Mouse (Mus musculus) gastrocnemius, adult 18-20 months (tissue): ENCODE measurements around the gene Polr3gl. TPM values are rescaled to one million over a fixed set of nuclear protein-coding genes. Genes with fewer than 3 reads are reported as not detected.

Experiments used
- DNase-seq: peaks from one replicate; pipeline ENCODE4 v3.0.0; 2021; ENCODE audit warnings: low spot score
- total RNA-seq, 2 experiments: library from RNA; stranded (reverse); gene quantifications; 2 replicates each; pipeline ENCODE4 v1.2.3; 2021

The Polr3gl gene
- total RNA-seq, 2 experiments from 2014 or later, result 44.0 to 56.1 TPM

DNA sequence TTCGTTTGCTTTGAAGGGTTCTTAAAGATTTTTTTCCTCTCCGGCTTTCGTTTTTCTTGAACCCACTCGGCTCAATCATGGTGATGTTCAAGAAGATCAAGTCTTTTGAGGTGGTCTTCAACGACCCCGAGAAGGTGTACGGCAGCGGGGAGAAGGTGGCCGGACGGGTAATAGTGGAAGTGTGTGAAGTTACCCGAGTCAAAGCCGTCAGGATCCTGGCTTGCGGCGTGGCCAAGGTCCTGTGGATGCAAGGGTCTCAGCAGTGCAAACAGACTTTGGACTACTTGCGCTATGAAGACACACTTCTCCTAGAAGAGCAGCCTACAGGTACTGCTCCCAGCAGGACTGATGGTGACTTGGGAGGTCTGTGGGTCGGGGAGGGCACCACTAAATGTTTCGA lies 35.8 kb downstream of the Polr3gl start:
- no peak for DNase-seq

DNA sequence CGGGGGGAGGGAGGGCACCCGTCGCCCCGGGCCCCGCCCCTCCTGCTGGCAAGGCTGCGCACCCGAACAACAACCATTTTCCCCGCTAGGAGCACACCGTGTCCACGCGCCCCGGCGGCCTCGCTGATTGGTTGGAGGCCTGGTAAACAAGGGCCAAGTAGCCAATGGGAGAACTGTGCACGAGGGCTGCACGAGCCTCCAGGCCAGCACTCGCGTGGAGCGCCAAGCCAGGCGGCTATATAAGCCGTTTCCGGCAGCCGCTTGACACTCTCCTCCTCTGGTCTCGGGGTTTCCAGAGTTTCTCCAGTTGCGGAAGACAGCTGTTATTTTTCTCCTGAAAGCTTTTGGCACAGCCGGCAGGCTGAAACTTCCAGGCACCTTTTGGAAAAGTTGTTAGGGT lies 36.3 kb downstream of the Polr3gl start, which contains the start of gene Txnip:
Gene Txnip (plus strand): TSS at position 264 of the 400 bp plus-strand sequence.
- DNase-seq, result peak; percentile 100

DNA sequence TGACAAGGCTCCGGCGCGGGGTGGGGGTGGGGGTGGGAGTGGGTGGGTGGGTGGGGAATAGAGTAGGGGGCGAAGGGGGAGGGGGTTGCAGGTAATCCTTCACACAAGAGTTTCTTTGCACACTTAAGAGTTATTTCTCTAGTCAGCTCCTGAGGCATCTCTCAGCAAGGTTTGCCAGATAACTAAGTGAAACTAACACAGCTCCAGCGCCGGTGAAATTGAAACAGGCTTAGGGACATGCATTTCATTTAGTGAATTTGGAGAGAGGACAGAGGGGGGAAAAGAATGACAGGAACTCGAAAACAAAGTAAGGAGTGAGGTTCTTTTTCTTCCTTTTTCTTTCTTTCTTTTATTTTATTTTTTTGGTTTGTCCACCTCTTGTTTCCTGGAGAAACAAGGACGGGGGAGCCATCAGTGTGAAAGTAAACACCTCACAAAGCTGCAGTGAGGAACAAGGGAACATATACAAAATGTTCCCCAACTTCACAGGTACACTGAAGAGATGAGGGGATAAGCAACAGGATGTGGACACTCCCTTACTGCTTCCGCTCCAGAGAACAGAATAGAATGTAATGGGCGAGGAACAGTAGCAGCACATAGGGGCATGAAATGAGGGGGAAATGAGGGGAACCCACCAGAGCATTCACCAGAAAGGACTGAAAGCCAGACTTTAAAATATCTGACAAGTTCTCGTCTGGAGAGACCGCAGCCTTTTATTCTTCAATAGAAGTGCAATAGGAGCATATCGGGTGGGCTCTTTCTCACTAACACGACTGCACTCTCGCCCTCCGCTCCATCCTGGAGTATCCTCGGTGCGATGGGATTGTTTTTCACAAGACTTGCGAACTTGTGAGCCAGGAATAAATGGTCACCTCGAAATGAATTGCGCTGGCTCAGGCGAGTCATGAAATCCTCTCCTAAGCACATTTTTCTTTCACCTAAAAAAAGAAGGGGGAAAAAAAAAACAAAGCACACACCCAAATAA lies 37.0 kb downstream of the Polr3gl start:
- DNase-seq, result peak; percentile 47

DNA sequence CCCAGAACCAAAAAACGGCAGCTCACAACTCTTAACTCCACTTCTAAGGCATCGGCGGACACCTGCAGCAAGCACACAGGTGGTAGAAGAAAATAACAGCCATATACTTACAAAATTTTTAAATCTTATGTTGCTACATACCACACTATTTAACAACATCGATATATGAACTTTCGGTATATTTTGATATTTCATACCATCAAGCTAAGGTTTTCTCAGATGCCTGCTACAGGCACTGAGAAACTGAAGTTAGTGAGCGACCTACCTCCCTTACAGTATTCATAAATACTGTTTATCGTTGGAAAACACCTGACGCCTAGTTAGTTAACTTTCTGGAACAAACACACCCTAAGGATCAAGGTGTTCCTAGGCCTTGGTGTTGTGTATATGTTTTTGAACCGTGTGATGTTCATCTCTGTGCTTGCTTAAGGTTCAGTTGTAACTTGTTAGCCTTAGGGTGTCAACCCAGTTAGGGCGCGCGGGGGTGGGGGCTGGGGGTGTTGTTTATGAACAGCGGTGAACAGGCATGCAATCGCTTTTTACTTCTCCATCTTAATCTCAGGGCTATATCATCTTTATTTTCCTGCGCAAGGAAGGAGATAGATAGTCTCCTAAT lies 37.9 kb downstream of the Polr3gl start:
- DNase-seq, result no peak

DNA sequence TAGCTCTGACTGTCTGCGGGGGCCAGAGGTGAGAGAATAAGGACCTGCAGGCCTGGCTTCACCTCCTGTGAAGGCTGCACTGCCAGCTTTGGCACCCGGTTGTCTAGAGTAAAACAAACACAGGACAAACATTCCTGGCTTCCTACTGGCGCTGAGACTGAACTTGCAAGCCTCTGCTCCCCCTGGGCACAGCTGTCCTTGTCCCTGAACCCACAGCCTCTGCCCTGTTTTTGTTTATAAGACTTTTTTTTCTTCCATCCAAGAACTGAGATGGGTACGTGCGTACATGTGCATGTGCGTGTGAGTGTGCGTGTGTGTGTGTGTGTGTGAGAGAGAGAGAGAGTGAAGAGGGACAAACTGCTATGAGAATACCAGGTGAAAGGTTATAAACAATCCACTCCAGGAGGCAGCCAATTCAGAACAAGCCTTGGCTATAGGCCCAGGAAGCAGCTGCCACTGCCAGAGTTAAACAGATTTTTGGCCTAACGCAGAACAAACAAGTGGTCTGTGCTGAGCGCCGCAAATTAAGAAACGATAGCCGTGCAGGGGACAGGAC lies 38.9 kb downstream of the Polr3gl start:
- peak; percentile 90 for DNase-seq

DNA sequence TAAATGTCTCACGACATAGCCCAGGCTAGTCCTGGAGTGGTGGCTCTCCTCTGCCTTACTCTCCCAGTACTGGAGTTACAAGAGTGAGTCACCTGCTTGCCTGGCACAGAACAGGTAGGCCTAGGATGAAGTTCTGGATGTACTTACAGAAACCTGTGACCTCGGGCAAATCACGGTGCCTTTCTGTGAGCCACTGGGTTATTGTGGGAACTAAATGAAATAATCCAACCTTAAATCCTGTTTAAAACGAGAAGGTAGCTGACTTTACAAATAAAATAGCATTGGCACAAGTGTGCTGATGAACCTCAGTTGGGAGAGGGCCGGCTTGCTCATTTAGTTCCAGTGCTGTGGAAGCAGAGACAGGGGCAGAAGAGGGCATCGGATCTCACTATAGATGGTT lies 39.7 kb downstream of the Polr3gl start:
- DNase-seq, result no peak

DNA sequence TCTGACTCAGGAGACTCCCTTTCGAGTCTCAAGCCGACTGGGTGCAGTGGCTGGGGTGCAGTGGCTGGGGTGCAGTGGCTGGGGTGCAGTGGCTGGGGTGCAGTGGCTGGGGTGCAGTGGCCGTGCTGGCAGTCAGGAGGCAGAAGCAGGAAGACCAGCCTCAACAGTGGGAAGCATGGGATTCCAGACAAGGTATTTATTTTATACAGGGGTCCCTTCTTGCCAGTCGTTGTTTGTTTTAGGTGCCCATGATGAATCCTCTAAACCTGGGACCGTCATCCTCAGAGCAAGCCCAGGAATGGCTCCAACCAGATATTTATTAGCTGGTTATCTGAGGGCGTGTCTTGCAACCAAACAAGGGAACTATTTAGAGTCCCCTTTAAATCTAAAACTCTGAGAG lies 40.4 kb downstream of the Polr3gl start:
- DNase-seq, result no peak

DNA sequence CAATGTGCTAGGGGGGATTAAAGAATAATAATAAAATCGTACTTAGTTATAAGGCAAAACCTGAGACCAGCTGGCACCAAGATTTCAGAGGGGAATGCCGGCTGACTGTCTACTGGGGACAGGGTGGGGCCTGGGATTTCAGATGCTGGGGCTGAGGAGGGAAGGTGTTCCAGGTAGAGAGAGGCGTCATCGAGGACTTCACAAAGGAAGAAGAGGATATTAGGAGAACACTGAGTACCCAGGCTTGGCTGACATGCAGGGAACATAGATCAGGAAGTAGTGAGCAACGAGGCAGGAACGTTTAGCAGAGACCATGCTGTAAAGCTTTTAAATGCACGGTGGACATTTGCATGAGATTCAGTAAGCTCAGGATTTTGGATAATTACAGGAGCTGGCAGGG lies 42.1 kb downstream of the Polr3gl start:
- DNase-seq, result no peak

DNA sequence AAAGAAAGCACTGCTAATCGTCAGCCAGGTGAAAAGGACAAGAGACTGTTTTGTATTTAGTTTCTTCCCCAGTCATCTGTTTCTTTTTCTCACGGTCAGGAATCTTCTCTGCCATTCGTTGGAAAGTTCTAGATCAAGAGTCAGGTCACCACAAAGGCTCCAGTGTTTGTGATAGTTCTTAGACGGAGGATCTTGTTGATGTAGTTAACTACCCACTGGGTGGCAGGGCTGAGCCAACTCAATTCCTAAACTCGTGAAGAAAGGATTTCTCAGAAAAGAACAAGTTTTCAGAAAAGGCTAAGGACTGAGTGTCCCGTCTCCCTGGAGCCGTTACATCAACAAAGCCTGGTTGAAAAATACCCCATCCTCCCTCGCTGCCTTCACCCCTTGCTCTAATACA lies 42.8 kb downstream of the Polr3gl start:
- peak; percentile 75 for DNase-seq

DNA sequence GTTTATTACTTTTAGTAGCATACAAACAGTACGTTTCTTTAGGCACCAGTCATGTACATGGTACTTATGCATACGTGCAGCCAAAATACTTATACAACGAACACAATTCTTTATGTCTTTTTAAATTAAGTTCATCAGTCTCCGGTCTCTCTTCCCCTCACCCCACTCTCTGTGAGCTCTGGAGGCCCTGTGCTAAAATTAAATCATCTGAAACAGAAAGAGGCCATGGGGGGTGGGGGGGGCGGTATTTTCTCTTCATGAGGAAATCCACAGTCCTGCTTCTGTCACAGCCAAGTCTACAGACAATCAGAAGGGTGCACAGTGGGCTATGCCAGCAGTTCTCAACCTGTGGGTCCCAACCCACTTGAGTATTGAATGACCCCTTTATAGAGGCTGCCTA lies 44.6 kb downstream of the Polr3gl start:
- DNase-seq, result no peak

DNA sequence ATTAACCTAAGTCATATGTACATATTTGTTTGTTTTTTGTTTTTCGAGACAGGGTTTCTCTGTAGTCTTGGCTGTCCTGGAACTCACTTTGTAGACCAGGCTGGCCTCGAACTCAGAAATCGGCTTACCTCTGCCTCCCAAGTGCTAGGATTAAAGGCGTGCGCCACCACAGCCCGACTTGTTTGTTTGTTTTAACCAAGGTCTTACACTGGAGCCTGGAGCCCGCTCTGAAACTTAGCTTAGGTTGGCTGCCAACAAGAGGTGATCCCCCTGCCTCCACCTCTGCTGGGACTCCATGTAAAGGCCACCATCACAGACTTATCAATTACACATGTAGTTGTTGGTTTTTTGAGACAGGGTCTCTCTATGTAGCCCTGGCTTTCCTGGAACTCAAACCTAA lies 45.2 kb downstream of the Polr3gl start:
- DNase-seq, result no peak

DNA sequence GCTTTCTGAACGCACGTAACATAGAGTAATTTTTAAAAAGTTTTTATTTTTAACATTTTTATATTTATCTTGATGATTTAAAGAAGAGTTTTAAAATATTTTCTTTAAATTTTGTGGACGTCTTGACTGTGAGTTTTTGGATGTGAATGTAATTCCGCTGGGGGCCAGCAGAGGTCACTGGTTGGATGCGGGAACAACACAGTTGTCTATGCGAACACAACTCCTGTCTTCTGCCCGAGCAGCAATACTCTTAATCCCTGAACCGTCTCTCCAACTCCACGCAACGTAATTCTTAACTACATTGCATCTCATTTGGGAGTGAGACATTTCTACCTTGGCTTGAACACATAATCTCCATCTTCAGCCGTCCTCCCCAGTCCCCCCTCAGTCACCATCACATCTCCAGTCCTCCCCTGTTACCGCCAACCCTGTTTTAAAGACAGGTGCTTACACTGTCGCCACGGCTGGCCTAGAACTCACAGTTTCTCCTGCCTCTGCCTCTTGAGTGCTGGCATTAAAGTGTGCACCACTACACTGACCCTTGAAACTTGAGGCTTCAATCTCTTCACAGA lies 46.5 kb downstream of the Polr3gl start:
- peak; percentile 83 for DNase-seq

DNA sequence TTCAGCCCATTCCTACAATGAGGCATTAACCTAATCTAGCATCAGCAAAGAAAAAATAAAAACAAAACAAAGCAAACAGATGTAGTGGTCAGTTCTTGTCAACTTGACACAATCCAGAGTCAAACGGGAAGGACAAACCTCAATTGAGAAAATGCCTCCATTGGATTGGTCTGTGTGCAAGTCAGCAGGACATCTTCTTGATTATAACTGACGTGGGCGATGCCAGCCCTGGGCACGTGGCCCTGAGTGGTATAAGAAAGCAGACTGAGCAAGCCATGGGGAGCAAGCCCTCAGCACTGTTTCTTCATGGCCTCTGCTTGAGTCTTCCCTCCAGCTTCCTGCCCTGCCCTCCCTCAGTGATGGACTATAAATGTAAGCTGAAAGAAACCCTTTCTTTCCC lies 47.1 kb downstream of the Polr3gl start:
- no peak for DNase-seq

DNA sequence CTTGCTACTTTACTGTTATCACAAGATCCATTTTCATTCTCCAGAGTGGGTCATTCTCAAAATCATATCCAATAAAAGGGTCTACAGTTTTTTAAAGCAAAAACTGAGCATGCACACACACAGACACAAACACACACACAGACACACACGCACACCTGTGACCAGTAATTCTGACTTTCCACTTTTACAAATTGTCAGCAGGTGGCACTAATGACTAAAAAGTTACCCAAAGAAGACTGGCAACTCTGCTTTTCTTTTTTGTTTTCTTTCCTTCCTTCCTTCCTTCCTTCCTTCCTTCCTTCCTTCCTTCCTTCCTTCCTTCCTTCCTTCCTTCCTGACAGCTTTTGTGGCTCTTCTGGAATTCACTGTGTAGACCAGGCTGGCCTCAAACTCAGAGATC lies 48.4 kb downstream of the Polr3gl start:
- DNase-seq, result no peak

DNA sequence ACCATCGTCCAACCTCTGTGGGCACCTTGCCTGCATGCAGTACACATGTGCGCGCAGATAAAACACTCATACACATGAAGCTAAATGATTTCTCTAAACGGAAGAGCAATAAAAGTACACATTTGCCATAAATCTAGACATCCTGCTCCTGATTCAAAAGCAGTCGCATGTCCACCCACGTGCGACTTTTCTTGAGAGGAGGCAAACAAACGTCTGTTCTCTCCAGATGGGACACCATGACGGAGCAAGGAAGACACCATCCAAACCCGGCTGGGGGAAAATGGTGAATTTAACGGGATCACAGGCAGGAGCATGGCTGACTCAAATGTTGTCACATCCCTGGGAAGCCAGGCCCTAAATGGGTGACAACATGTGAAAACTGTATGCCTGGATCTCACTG lies 50.6 kb downstream of the Polr3gl start:
- no peak for DNase-seq

DNA sequence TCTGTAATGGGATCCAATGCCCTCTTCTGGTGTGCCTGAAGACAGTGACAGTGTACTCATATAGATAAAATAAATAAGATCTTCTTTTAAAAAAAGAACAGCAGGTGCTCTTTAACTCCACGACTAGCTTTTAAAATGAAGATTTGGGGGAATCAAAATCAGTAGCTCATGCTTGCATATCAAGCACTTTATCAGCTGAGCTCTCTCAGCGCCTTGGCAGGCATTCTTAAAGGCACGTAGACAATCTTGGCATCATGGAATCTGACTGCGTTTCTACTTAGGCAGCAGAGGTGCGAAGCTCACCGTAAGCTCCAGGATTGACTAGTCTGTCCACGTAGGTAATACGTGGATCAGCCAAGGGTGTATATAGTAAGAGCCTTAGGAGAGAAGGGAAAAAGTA lies 51.4 kb downstream of the Polr3gl start:
- no peak for DNase-seq

DNA sequence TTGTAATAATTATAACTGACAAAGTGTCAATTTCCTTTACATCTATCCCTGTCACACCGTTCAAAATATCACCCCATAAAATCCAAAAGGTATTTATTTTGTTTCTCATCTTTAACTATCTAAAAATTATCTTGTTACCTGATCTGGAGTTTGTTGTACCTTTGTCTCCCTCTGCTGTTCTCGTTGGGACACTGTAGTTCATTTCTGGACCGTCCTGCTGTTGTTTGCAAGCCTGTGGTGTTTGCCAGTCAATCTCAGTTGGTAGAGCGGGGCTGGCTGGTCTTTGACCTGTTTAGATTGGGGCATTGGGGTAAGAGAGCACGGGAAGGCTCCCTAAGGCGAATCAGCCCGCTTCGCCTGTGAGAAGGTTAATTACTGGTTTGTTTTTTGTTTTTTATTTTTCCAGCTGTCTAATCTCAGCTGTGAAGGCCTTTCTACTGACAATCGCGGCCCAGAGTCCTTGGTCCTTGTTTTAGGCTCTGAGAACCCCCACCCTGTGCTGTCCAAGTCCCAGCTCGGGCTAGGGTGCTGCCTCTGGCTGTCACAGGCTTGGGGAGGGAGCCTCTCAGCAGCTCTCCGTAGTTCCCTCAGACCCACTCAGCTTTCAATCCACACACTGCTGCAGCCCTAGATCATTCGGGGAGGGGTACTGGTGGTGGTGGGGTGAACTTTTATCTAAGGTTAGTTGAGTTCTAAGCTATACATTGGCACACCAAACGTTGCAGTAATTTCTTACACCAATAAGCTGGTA lies 52.5 kb downstream of the Polr3gl start:
- no peak for DNase-seq

DNA sequence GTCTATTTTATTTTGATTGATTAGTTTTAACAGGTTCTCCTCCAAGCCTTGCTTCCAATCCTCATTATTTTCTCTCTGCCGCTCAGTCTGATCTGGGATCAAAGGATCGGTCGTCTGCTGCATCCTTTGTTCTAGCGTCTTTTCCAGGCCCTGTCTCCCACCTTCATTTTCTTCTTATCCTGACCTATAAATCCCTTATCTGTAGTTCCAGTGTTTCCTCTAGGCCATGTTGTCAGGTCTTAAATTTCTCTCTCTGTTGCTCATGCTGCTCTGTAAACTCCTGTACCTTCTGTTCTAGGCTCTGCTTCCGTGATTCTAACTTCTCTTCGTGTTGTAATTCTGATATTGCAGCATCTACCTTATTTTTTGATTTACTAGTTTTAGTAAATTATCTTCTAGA lies 53.2 kb downstream of the Polr3gl start:
- no peak for DNase-seq

DNA sequence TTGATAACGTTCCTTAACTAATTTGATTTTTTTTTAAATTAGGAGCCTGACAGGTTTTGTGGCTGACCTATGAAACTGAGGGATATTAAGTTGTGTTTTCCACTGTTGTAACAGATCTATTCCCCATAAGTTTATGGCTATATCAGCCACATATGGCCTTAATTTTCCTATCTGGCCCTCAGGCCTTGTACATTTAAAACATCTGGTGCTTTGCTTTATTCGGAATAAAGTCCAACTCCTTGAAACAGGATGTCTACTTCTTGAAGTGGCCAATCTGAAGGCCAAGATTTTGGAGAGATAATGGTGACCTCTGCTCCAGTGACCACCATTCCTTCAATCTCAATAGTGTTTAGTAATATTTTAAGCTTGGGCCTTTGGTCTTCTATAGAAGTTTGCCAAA lies 54.7 kb downstream of the Polr3gl start:
- no peak for DNase-seq

DNA sequence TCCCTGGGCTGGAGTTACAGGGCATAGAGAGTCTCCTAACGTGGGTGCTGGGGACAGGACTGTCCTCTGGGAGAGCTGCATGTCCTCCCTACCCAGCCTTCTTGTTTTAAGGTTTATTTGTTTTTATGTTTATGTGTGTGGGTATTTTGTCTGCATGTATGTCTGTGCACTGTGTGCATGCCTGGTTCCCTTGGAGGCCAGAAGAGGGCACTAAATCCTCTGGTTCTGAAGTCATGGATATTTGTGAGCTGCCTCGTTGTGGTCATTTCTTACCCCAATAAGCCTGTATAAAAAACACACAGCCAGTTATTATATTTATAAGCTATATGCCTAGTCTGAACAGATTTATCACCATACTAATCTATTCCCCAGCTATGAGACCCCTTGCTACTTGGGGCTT lies 59.7 kb downstream of the Polr3gl start:
- DNase-seq, result no peak

DNA sequence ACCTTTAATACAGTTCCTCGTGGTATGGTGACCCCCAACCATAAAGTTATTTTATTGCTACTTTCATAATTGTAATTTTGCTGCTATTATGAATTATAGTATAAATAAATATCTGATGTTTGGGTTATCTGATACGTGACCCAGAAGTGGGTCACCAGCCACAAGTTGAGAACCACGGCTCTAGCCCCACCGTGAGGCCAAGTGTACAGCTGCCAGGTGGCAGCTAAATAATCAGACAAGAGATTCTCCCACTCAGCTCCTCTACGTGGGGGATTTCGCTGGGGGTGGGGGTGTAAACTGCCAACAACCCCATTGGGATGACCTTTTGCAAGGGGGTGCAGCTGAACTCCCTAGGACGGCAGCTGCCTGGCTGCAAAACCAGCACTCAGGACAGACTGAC lies 61.9 kb downstream of the Polr3gl start:
- DNase-seq, result no peak

DNA sequence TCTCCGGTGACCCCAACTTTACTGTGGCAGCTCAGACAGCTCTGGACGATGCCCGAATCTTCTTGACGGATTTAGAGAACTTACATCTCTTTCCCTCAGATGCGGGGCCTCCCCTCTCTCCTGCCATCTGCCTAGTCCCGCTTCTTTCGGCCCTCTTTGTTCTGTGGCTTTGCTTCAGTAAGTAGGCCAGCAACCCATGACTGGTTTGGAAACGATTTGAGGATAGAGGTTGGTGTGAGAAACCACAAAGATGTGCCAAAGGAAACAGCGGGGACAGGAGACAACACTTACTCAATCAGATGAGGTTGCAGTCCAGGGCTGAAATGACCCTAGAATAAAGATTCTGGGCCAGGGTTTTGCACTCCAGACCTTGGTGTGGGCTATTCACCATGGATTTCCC lies 65.5 kb downstream of the Polr3gl start:
- no peak for DNase-seq
